Mouse (Mus musculus): ENCODE measurements around the gene Mcam.
"Not testable (repeated sequence)": the region's sequence is repeated elsewhere in the genome, so short reads cannot be mapped to it uniquely, and the experiment has no call there.

Gene Mcam

GRCm38 (mm10) chr9:44109360-44110095, 24.7 kb upstream of the Mcam start:
- DNase-seq, result peak; percentile 79 to 88

GRCm38 (mm10) chr9:44111909-44112308, 22.4 kb upstream of the Mcam start:
- DNase-seq, result not testable (repeated sequence)

- DNase-seq, result peak; percentile 95 to 97
Observed at GRCm38 (mm10) chr9:44113105-44113789, 21.0 kb upstream of the Mcam start, which contains the start of the genes Gm49380 and Rnf26. Gm49380 (minus strand) TSS chr9:44113500. Rnf26 (minus strand) TSS chr9:44113517.

- DNase-seq, result no peak
Observed at GRCm38 (mm10) chr9:44114453-44114852, 19.8 kb upstream of the Mcam start.

GRCm38 (mm10) chr9:44115599-44115998, 18.7 kb upstream of the Mcam start:
- no peak for DNase-seq

- DNase-seq, result no peak
Observed at GRCm38 (mm10) chr9:44116182-44116581, 18.1 kb upstream of the Mcam start.

GRCm38 (mm10) chr9:44119011-44119410, 15.3 kb upstream of the Mcam start:
- peak in 1 of 2 experiments; percentile 41 for DNase-seq

GRCm38 (mm10) chr9:44119948-44120465, 14.3 kb upstream of the Mcam start:
- no peak for DNase-seq

GRCm38 (mm10) chr9:44124317-44124716, 10.0 kb upstream of the Mcam start:
- DNase-seq, result no peak

- DNase-seq, result no peak
Observed at GRCm38 (mm10) chr9:44125026-44125425, 9.2 kb upstream of the Mcam start.

- DNase-seq, result peak; percentile 87 to 94
Observed at GRCm38 (mm10) chr9:44125546-44126428, 8.5 kb upstream of the Mcam start.

GRCm38 (mm10) chr9:44126746-44127145, 7.5 kb upstream of the Mcam start:
- no peak for DNase-seq

- no peak for DNase-seq
Observed at GRCm38 (mm10) chr9:44127351-44127801, 6.9 kb upstream of the Mcam start.

GRCm38 (mm10) chr9:44129633-44130032, 4.6 kb upstream of the Mcam start:
- no peak for DNase-seq

GRCm38 (mm10) chr9:44130034-44130433, 4.2 kb upstream of the Mcam start:
- peak in 1 of 2 experiments; percentile 47 for DNase-seq

- no peak for DNase-seq
Observed at GRCm38 (mm10) chr9:44130581-44131275, 3.5 kb upstream of the Mcam start.

- DNase-seq, result no peak
Observed at GRCm38 (mm10) chr9:44131276-44131590, 3.0 kb upstream of the Mcam start.

GRCm38 (mm10) chr9:44132200-44132599, 2.1 kb upstream of the Mcam start:
- DNase-seq, result no peak

- no peak for DNase-seq
Observed at GRCm38 (mm10) chr9:44133287-44133686, 982 bp upstream of the Mcam start.

- peak; percentile 69 to 72 for DNase-seq
Observed at GRCm38 (mm10) chr9:44134851-44135730, 822 bp downstream of the Mcam start.

GRCm38 (mm10) chr9:44135731-44136411, 1.6 kb downstream of the Mcam start:
- DNase-seq, result peak; percentile 43 to 58

Measured in cerebellum, postnatal 36 days (tissue).